Mouse (Mus musculus) colon, adult 2 months (tissue): Measurements from ENCODE around the gene Rgr. TPM values are rescaled to one million over a fixed set of nuclear protein-coding genes. Genes with fewer than 3 reads are reported as not detected.

Source experiments
- polyA plus RNA-seq: library from polyadenylated mRNA; depleted of rRNA; stranded (reverse); fragments of >200 nt; gene quantifications from 2 replicates; pipeline ENCODE4 v1.2.3, GENCODE M21; 2012; rRNA removed

The Rgr gene
- 0.23 TPM in 1 of 2 replicates, not detected in the other for polyA plus RNA-seq

GRCm38 (mm10) chr14:37048914-37049410 is at the start of gene Rgr:
Rgr (minus strand) TSS chr14:37048964.

GRCm38 (mm10) chr14:37097956-37098530 is 49.3 kb upstream of the Rgr start, which contains the start of gene Cdhr1:
Cdhr1 (minus strand) TSS chr14:37098347.

GRCm38 (mm10) chr14:37067629-37068028 is 18.9 kb upstream of the Rgr start, which contains the start of gene Lrit2:
Lrit2 (plus strand) TSS chr14:37067929.

Other genes starting within 250 kb of the Rgr start
- 10.1 and 10.2 TPM in 2 replicates for gene Ccser2, start 80.2 kb downstream of the Rgr start, polyA plus RNA-seq
- gene Lrit1, start 5.9 kb upstream of the Rgr start, polyA plus RNA-seq = not detected in 2 replicates
- not detected in 2 replicates for gene Lrit2, start 19.0 kb upstream of the Rgr start, polyA plus RNA-seq
- 3.3 and 3.4 TPM in 2 replicates for gene Cdhr1, start 49.4 kb upstream of the Rgr start, polyA plus RNA-seq
- gene 2610528A11Rik, start 65.1 kb upstream of the Rgr start, polyA plus RNA-seq = 656 and 706 TPM in 2 replicates
- 88.1 and 104 TPM in 2 replicates for gene Ghitm, start 86.3 kb upstream of the Rgr start, polyA plus RNA-seq